Mouse (Mus musculus) ES-Bruce4 (cell line): ENCODE measurements around the gene Psmd14. TPM values are rescaled to one million over a fixed set of nuclear protein-coding genes. Genes with fewer than 3 reads are reported as not detected.

ENCODE experiments used
- H3K27ac ChIP-seq: 2 replicates; pipeline ENCODE4 v1.5.1; 2012; ENCODE audit warnings: low read length, inconsistent platforms; ENCODE audit not compliant: insufficient read depth
- H3K27me3 ChIP-seq: 2 replicates; pipeline ENCODE4 v1.6.1; 2012; ENCODE audit warnings: mild to moderate bottlenecking, low read length, inconsistent platforms; ENCODE audit not compliant: control insufficient read depth, poor library complexity, insufficient read depth, severe bottlenecking
- H3K36me3 ChIP-seq: 2 replicates; pipeline ENCODE4 v1.6.1; 2012; ENCODE audit warnings: inconsistent platforms, mild to moderate bottlenecking, low read length, moderate library complexity; ENCODE audit not compliant: control insufficient read depth, poor library complexity, insufficient read depth, severe bottlenecking
- H3K4me1 ChIP-seq: one replicate; pipeline ENCODE4 v1.8.1; 2011; ENCODE audit warnings: low read length; ENCODE audit not compliant: control insufficient read depth, insufficient read depth
- H3K4me3 ChIP-seq: 2 replicates; pipeline ENCODE4 v1.5.1; 2011; ENCODE audit warnings: low read depth, mild to moderate bottlenecking, low read length
- H3K9ac ChIP-seq: 2 replicates; pipeline ENCODE4 v1.6.1; 2012; ENCODE audit warnings: low read depth, mild to moderate bottlenecking, inconsistent platforms; ENCODE audit not compliant: poor library complexity, severe bottlenecking
- H3K9me3 ChIP-seq: replicated peaks from 2 replicates; pipeline ENCODE4 v1.6.1; 2012; ENCODE audit warnings: mild to moderate bottlenecking, low read length, inconsistent platforms; ENCODE audit not compliant: control insufficient read depth, poor library complexity, insufficient read depth, severe bottlenecking
- CTCF ChIP-seq: IDR thresholded peaks from one replicate; pipeline ENCODE4 v1.8.1; 2011; ENCODE audit warnings: low read depth, low read length
- EP300 ChIP-seq: IDR thresholded peaks from 2 replicates; pipeline ENCODE4 v1.6.1; 2011; ENCODE audit warnings: low read depth, low read length; ENCODE audit not compliant: insufficient read depth
- POLR2A ChIP-seq: IDR thresholded peaks from one replicate; pipeline ENCODE4 v1.8.1; 2011; ENCODE audit warnings: low read length; ENCODE audit not compliant: insufficient read depth
- polyA plus RNA-seq: library from polyadenylated mRNA; stranded (reverse); fragments of >200 nt; gene quantifications from 2 replicates; pipeline ENCODE4 v1.2.4, GENCODE M21; 2011; ENCODE audit warnings: low read depth; ENCODE audit not compliant: missing spikeins, insufficient read depth, insufficient read length

Gene Psmd14
- 240 and 266 TPM in 2 replicates for polyA plus RNA-seq

DNA sequence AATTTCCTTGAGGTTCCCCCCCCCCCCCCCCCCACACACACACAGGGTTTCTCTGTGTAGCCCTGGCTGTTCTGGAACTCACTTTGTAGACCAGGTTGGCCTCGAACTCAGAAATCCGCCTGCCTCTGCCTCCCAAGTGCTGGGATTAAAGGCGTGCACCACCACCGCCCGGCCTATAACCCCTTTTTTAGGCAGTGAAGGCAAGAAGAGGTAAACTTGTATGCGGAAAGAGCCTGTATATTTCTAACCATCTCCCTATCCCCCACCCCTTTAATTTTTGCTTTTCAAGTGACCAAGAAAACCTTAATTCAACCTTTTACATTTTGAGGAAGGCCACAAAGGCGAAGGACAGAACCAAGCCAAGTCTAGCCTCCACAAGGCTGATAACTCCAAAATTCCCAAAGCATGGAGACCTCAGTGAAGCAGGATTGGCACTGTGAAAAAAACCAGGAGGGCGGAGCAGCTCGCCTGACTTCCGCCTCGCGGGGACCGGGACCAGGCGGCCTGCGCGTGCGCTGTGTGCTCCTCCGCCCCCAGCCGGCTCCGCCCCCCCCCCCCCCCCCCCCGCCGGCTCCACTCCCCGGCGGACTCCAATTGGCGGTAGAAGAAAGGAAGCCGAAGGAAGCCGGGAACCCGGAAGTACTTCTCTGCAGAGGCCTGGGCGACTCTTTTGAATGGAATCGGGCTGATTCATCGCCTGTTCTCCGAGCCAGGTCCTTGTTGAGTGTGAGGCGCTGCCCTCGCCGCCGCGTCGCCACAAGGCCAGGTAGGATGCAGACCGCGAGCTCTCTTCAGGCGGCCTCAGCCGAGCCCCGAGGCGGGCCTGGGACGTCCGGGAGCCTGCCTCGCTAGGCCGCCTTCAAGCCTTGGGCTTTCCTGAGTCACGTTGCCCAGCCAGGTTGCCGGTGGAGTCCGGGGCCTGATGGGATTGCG is at the start of gene Psmd14:
Gene Psmd14, plus strand, starts transcription at position 587 of the 933 bp plus-strand sequence.
- no peaks in the 10 kb centered on the region for H3K4me1 ChIP-seq
- H3K4me3 ChIP-seq, result peak within 1 kb of the TSS; percentile 90
- TF ChIP-seq POLR2A (peak; percentile 74), CTCF (no peak)
- H3K9ac ChIP-seq, result peak within 1 kb of the TSS; percentile 90
- peaks cover 3% of the 10 kb centered on the region; the same call in 1 of the 2 replicates for H3K36me3 ChIP-seq
- peak within 1 kb of the TSS; percentile 61; the same call in 1 of the 2 replicates for H3K27ac ChIP-seq
- no peaks in the 10 kb centered on the region for H3K9me3 ChIP-seq
- H3K27me3 ChIP-seq, result no peaks in the 10 kb centered on the region

DNA sequence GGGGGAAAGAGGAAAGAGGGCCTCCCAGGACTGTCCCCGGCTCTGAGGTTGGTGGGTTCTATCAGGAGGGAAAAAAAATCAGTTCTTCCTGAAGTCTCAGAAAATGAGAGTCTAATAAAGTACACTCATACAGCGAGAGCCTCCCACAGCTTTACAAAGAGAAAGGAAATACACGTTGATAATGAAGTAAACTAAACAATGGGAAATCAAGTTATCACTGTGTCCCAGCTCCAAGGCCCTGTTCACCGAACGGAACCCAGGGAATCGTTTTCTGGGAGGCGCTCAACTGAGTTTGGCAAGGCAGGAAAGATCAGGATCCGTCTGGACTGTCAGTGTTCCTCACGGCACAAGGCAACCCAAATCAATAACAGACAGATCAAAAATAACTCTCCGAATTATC is 48.7 kb upstream of the Psmd14 start:
- no peak for TF ChIP-seq EP300
- TF ChIP-seq CTCF, result no peak
- TF ChIP-seq POLR2A, result no peak
- H3K9ac ChIP-seq, result no peak overlapping the region
- H3K9me3 ChIP-seq, result no peaks in the 10 kb centered on the region
- no peak overlapping the region for H3K4me3 ChIP-seq
- H3K27ac ChIP-seq, result no peak overlapping the region
- H3K4me1 ChIP-seq, result no peaks in the 10 kb centered on the region
- H3K27me3 ChIP-seq, result no peaks in the 10 kb centered on the region
- no peaks in the 10 kb centered on the region for H3K36me3 ChIP-seq

DNA sequence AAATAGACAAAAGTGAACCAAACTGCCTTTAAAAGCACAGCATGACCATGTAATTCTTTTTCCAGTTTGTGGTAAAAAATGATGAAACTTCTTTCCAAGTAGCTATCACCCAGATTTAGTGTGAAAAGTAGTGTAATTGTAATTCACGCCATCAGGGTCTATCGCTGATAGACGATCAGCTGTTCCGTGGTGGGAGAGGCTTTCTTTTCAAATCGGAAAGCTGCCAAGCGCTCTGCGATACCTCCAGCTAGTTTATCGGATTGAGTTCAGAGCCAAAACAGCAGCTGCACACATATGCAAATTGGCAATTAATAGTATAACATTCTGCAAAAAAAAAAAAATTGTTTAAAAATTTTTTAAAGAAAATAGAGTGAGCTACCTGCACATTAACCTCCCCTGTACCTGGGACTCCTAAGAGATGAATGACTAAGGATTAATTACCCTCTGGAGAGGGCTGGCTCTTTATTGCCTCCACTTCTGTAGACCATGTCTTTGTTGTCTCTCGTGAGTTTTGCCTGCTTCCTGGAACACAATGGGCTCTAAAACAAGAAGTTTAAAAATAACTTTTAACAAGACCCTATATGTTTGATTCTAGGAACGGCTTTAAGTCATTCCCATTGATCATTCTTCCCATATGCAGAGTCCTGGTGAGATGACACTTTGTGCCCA is 47.8 kb upstream of the Psmd14 start:
- no peak overlapping the region for H3K27ac ChIP-seq
- H3K4me3 ChIP-seq, result no peak overlapping the region
- H3K9ac ChIP-seq, result no peak overlapping the region
- no peaks in the 10 kb centered on the region for H3K27me3 ChIP-seq
- H3K9me3 ChIP-seq, result no peaks in the 10 kb centered on the region
- TF ChIP-seq CTCF, result no peak
- TF ChIP-seq POLR2A, result no peak
- no peak for TF ChIP-seq EP300
- no peaks in the 10 kb centered on the region for H3K4me1 ChIP-seq
- no peaks in the 10 kb centered on the region for H3K36me3 ChIP-seq

DNA sequence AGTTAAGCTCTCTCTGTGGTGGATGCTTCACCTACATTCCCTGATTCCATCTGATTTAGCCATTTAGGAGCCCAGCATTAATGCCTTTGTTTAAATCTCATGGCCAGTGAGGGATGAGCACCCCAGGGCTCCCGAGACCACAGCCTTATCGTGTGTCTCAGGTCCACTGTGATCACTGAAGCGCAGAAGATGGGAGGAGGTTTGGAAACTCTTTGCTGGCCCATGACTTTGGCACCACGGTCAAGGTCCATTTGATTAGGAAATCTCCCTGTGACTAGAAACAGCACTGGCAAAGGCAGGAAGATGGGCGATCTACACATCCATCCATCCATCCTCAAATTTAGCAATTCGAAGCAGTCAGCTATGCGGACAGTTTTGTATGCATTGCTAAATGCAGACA is 44.1 kb upstream of the Psmd14 start:
- TF ChIP-seq CTCF (no peak), POLR2A (no peak), EP300 (no peak)

DNA sequence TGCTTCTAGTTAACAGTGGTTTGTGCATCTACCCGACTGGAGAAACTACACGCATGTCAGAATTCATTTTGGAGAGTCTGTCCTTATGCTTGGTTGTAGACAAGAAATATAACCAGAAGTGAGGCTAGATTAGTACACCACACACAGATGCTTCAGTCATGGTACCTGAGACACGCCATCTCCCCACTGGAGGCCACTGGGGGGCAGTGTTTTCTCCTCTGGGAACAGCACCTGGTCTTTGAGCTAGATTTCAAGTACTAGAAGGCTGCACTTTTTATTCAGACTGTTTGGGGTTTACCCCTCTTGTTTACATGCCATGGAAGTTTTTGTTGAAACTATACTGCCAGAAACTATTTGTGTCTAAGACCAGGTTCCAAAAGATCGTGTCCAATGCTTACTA is 43.2 kb upstream of the Psmd14 start:
- H3K27me3 ChIP-seq, result no peaks in the 10 kb centered on the region
- no peak for TF ChIP-seq POLR2A
- TF ChIP-seq CTCF, result peak; percentile 74
- H3K36me3 ChIP-seq, result no peaks in the 10 kb centered on the region
- H3K27ac ChIP-seq, result no peak overlapping the region
- no peaks in the 10 kb centered on the region for H3K9me3 ChIP-seq
- H3K4me3 ChIP-seq, result no peak overlapping the region
- H3K4me1 ChIP-seq, result no peaks in the 10 kb centered on the region
- H3K9ac ChIP-seq, result no peak overlapping the region

More for the DNA sequence above, 44.1 kb upstream of the Psmd14 start:
- no peaks in the 10 kb centered on the region for H3K27me3 ChIP-seq
- H3K4me3 ChIP-seq, result no peak overlapping the region
- H3K27ac ChIP-seq, result no peak overlapping the region
- no peak overlapping the region for H3K9ac ChIP-seq
- H3K9me3 ChIP-seq, result no peaks in the 10 kb centered on the region
- no peaks in the 10 kb centered on the region for H3K4me1 ChIP-seq
- H3K36me3 ChIP-seq, result no peaks in the 10 kb centered on the region

DNA sequence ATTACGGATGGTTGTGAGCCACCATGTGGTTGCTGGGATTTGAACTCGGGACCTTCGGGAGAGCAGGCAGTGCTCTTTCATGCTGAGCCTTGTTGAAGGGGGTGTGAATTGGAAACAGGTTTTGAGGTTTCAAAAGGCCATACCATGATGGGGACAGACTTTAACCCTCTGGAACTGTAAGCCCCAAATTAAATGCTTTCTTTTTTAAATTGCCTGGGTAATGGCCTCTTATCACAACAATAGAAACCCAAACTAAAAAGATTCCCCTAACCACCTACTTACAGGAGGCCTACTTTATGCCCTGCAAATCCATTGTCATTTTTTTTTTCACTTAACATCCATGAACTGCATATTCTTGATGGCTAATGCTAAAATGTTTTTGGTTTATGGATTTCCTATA is 36.9 kb upstream of the Psmd14 start:
- no peaks in the 10 kb centered on the region for H3K4me1 ChIP-seq
- no peaks in the 10 kb centered on the region for H3K9me3 ChIP-seq
- no peak overlapping the region for H3K27ac ChIP-seq
- H3K4me3 ChIP-seq, result no peak overlapping the region
- H3K36me3 ChIP-seq, result no peaks in the 10 kb centered on the region
- H3K9ac ChIP-seq, result no peak overlapping the region
- no peak for TF ChIP-seq EP300
- no peak for TF ChIP-seq POLR2A
- no peak for TF ChIP-seq CTCF
- H3K27me3 ChIP-seq, result peaks cover 3% of the 10 kb centered on the region
